Mouse (Mus musculus): ENCODE data around the gene Htra2.

DNA sequence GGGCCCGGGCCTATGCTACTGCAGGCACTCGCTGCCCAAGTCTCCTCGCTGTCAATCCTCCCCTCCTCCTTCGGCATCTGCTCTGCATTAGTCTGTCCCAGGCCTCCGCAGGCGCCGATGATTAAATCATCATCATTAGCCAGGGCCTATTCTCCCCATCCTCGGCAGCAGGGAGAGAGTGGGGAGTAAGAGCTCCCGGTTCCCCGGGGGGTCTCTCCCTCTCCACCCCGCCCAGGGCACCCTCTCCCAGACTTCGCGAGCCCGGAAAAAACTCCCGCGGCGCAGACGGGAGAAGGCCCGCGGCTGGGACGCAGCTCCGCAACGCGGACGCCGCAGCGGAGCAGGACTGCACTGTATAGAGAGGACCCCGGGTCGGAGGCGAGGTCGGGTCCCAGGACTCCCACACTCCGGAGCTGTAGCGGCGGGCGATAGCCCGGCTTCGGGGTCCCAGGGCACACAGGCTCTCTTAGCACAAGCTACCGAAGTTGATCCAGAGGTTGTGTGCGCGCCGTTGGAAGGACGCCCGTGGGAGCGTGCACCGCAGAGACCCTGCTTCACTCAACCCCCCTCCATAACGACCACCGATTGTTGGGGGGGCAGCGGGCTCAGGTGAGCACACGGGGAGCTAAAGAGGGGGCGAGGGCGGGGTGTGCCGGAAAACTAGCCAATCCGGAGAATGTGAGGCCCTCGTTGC is 22.7 kb upstream of the Htra2 start, which contains the start of gene Pcgf1:
- TF ChIP-seq CTCF (IDR thresholded peaks at IDR 0.05; ENCODE audit: low read depth) (no peak), EP300 (IDR thresholded peaks at IDR 0.05; ENCODE audit: low read depth) (no peak)
